Mouse (Mus musculus) brain, embryonic 14.5 days (tissue): ENCODE results near the gene 1700015F17Rik.

ENCODE experiments used
- CTCF ChIP-seq: fragments of 200-500 bp; IDR thresholded peaks from 2 replicates; pipeline ENCODE4 v1.5.1; 2012; ENCODE audit warnings: inconsistent platforms, mild to moderate bottlenecking, moderate library complexity, borderline replicate concordance; ENCODE audit not compliant: insufficient read depth, insufficient read length; ENCODE audit errors: extremely low read depth
- POLR2A ChIP-seq: fragments of 200-500 bp; IDR thresholded peaks from 2 replicates; pipeline ENCODE4 v1.6.1; 2012; ENCODE audit warnings: mild to moderate bottlenecking, inconsistent platforms, borderline replicate concordance; ENCODE audit not compliant: poor library complexity, insufficient read depth, insufficient read length, severe bottlenecking; ENCODE audit errors: extremely low read depth

- TF ChIP-seq CTCF (peak; percentile 76; the same call in 1 of the 2 replicates), POLR2A (no peak)
Measured at GRCm38 (mm10) chr5:5494269-5495005, 15.5 kb upstream of the 1700015F17Rik start.
